Mouse (Mus musculus) natural killer cell, adult 2 months (primary cell): ENCODE results near the gene Cd59b.
"Not testable (repeated sequence)": the region's sequence is repeated elsewhere in the genome, so short reads cannot be mapped to it uniquely, and the experiment has no call there.

Experiments used
- DNase-seq, 2 experiments: peaks; one replicate each; pipeline ENCODE4 v3.0.0; 2022; ENCODE audit warnings: low spot score in 2 of 2

The Cd59b gene

GRCm38 (mm10) chr2:104064152-104064551, 5.5 kb upstream of the Cd59b start:
- no peak for DNase-seq

- DNase-seq = not testable (repeated sequence)
Observed at GRCm38 (mm10) chr2:104065526-104065925, 4.1 kb upstream of the Cd59b start, which contains the start of gene Gm10912. Gm10912 (plus strand) TSS chr2:104065826.

- not testable (repeated sequence) for DNase-seq
Observed at GRCm38 (mm10) chr2:104068450-104068849, 1.2 kb upstream of the Cd59b start, which contains the start of gene Gm10799. Gm10799 (minus strand) TSS chr2:104068550.

GRCm38 (mm10) chr2:104078285-104078684, 8.6 kb downstream of the Cd59b start:
- DNase-seq = not testable (repeated sequence)

- not testable (repeated sequence) for DNase-seq
Observed at GRCm38 (mm10) chr2:104081436-104082050, 11.9 kb downstream of the Cd59b start.

GRCm38 (mm10) chr2:104082474-104082873, 12.8 kb downstream of the Cd59b start:
- no peak for DNase-seq

- DNase-seq = not testable (repeated sequence)
Observed at GRCm38 (mm10) chr2:104084027-104084426, 14.4 kb downstream of the Cd59b start.

- DNase-seq = not testable (repeated sequence)
Observed at GRCm38 (mm10) chr2:104087562-104087961, 17.9 kb downstream of the Cd59b start.

GRCm38 (mm10) chr2:104093305-104093704, 23.7 kb downstream of the Cd59b start:
- no peak for DNase-seq

- DNase-seq = peak in 1 of 2 experiments; percentile 23
Observed at GRCm38 (mm10) chr2:104095741-104096213, 26.1 kb downstream of the Cd59b start, which contains the start of gene Cd59a. Cd59a (plus strand) TSS chr2:104095801.

GRCm38 (mm10) chr2:104096256-104096655, 26.6 kb downstream of the Cd59b start:
- no peak for DNase-seq

GRCm38 (mm10) chr2:104096796-104097195, 27.1 kb downstream of the Cd59b start:
- DNase-seq = not testable (repeated sequence)

- not testable (repeated sequence) for DNase-seq
Observed at GRCm38 (mm10) chr2:104097396-104097795, 27.7 kb downstream of the Cd59b start.

GRCm38 (mm10) chr2:104098529-104099230, 29.0 kb downstream of the Cd59b start:
- DNase-seq = no peak

- DNase-seq = no peak
Observed at GRCm38 (mm10) chr2:104099231-104099585, 29.6 kb downstream of the Cd59b start.

GRCm38 (mm10) chr2:104099946-104100345, 30.3 kb downstream of the Cd59b start:
- DNase-seq = no peak

- no peak for DNase-seq
Observed at GRCm38 (mm10) chr2:104104800-104105199, 35.2 kb downstream of the Cd59b start.

GRCm38 (mm10) chr2:104109021-104109420, 39.4 kb downstream of the Cd59b start:
- not testable (repeated sequence) for DNase-seq

GRCm38 (mm10) chr2:104109528-104109927, 39.9 kb downstream of the Cd59b start:
- DNase-seq = no peak

- DNase-seq = no peak
Observed at GRCm38 (mm10) chr2:104110031-104110430, 40.4 kb downstream of the Cd59b start.

- not testable (repeated sequence) for DNase-seq
Observed at GRCm38 (mm10) chr2:104111170-104111797, 41.6 kb downstream of the Cd59b start.

GRCm38 (mm10) chr2:104113563-104113962, 43.9 kb downstream of the Cd59b start:
- not testable (repeated sequence) for DNase-seq
